Mouse (Mus musculus) heart, embryonic 15.5 days (tissue): ENCODE measurements at regions not wholly inside any gene's neighbourhood (a gene's known extent, or its start where the extent isn't known, plus 50 kb on each side); places are given as distances from the start of the nearest gene placed in this dataset.
A peak's percentile ranks its signal among the peaks of the same experiment; 100 is the strongest.

Source experiments
- ATAC-seq: fragments of 200-750 bp; cut with Nextera tagmentation; replicated peaks from 2 replicates; pipeline ENCODE4 v1.8.0; 2017; ENCODE audit warnings: low read depth, moderate TSS enrichment; ENCODE audit not compliant: insufficient number of reproducible peaks, insufficient read depth, low FRiP score
- H3K27ac ChIP-seq: fragments of 300-500 bp; sonication (generic); 2 replicates; pipeline ENCODE4 v1.5.1; 2015; ENCODE audit warnings: mild to moderate bottlenecking, inconsistent platforms
- H3K27me3 ChIP-seq: fragments of 300-500 bp; sonication (generic); 2 replicates; pipeline ENCODE4 v1.6.1; 2015; ENCODE audit warnings: inconsistent platforms
- H3K36me3 ChIP-seq: fragments of 300-500 bp; sonication (generic); 2 replicates; pipeline ENCODE4 v1.6.1; 2015; ENCODE audit warnings: mild to moderate bottlenecking, inconsistent platforms
- H3K4me1 ChIP-seq: fragments of 300-500 bp; sonication (generic); replicated peaks from 2 replicates; pipeline ENCODE4 v1.6.1; 2015; ENCODE audit warnings: inconsistent platforms
- H3K4me2 ChIP-seq: fragments of 300-500 bp; sonication (generic); 2 replicates; pipeline ENCODE4 v1.6.1; 2015; ENCODE audit warnings: inconsistent platforms, mild to moderate bottlenecking, moderate library complexity
- H3K4me3 ChIP-seq: fragments of 300-500 bp; sonication (generic); 2 replicates; pipeline ENCODE4 v1.5.1; 2015; ENCODE audit warnings: mild to moderate bottlenecking, inconsistent platforms
- H3K9ac ChIP-seq: fragments of 300-500 bp; sonication (generic); 2 replicates; pipeline ENCODE4 v1.6.1; 2015; ENCODE audit warnings: mild to moderate bottlenecking, inconsistent platforms
- H3K9me3 ChIP-seq: fragments of 300-500 bp; sonication (generic); replicated peaks from 2 replicates; pipeline ENCODE4 v1.6.1; 2016; ENCODE audit warnings: inconsistent platforms
- WGBS: fragments of 180-500 bp; shearing (Covaris S2); methylation state at CpG from one replicate; pipeline ENCODE4 v1.1.7; 2015; ENCODE audit warnings: mixed read lengths; 5-methylcytosine and 5-hydroxymethylcytosine counted together

GRCm38 (mm10) chr6:67102014-67102413 lies 64.8 kb upstream of the Gadd45a start:
- Histone ChIP-seq H3K36me3 (no peaks in the 10 kb centered on the region), H3K9ac (no peak overlapping the region), H3K4me3 (no peak overlapping the region), H3K4me2 (no peak overlapping the region), H3K9me3 (no peaks in the 10 kb centered on the region), H3K27ac (0 out of 2 replicates have a peak overlapping the region, but pooled peaks have one; percentile 22), H3K27me3 (no peaks in the 10 kb centered on the region), H3K4me1 (peaks cover 7% of the 10 kb centered on the region)
- WGBS, result 59% methylated on average over 4 of the region's 4 CpGs
- no peak; the same call in 1 of the 2 replicates for ATAC-seq

DNA sequence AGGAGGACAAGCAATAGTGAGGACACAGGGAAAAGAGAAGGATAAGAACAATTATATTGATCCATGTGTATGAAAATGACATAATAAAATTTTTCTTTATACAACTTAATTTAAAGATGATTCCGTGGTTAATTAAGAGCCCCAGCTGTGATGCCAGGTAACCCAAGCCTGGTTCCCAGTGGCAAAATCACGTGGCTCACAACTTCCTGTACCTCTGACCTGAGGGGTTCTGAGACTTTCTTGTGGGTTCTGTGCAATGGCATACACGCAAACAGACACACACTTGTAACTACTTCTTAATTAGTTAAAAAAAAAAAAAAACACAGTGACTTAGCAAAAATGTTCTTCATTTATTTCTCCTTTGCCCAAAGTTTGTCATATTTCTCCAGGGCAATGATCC lies 57.2 kb upstream of the Gadd45a start:
- 66% methylated on average over 3 of the region's 3 CpGs for WGBS
- H3K4me3 ChIP-seq, result no peak overlapping the region
- no peaks in the 10 kb centered on the region for H3K4me1 ChIP-seq
- H3K27me3 ChIP-seq, result no peaks in the 10 kb centered on the region
- H3K9ac ChIP-seq, result no peak overlapping the region
- no peaks in the 10 kb centered on the region for H3K36me3 ChIP-seq
- no peak for ATAC-seq
- no peak overlapping the region for H3K4me2 ChIP-seq
- no peaks in the 10 kb centered on the region for H3K9me3 ChIP-seq
- H3K27ac ChIP-seq, result no peak overlapping the region

DNA sequence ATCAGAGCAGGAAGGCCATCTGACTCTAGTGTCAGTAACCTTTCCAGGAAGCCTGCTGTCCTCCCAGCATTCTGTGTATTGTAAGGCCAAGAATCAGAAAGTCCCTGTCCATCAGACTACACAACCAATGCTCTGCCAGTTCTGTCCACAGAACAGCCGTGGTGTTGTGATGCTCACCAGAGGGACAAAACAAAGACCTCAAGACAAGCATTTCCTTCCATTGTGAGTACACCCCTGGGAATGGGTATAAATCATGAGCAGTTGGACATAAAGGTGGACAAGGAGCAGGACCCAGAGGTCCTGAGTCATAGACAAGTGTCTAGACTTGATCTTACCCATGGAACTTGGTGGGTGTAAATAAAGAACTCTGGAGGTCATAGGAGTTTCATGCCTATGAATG lies 55.9 kb upstream of the Gadd45a start:
- Histone ChIP-seq H3K27ac (no peak overlapping the region), H3K36me3 (no peaks in the 10 kb centered on the region), H3K4me3 (no peak overlapping the region), H3K9me3 (no peaks in the 10 kb centered on the region), H3K27me3 (no peaks in the 10 kb centered on the region), H3K4me1 (no peaks in the 10 kb centered on the region), H3K9ac (no peak overlapping the region), H3K4me2 (no peak overlapping the region)
- ATAC-seq, result no peak
- WGBS, result 58% methylated on average over 1 of the region's 1 CpGs

DNA sequence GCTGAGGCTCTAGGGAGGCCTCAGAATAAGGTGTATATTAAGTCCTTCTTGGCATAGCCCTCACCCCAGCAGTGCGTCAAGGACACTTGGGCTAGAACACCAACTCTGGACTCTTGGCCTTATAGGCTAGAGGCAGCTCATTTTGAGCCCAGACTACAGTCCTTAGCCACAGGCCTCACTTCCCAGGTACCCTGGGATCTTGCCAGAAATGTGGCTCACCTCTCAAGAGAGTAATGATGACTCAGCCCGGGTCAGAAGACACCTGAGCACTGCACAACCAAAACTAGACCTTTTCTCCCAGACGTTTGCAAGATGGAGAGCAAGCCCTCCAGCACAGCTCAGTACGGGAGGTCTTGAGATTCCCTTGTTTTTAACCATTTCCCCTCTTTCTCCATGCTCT lies 52.9 kb upstream of the Gadd45a start:
- Histone ChIP-seq H3K9me3 (no peaks in the 10 kb centered on the region), H3K27me3 (no peaks in the 10 kb centered on the region), H3K4me2 (no peak overlapping the region), H3K4me3 (no peak overlapping the region), H3K4me1 (no peaks in the 10 kb centered on the region), H3K9ac (no peak overlapping the region), H3K27ac (no peak overlapping the region), H3K36me3 (no peaks in the 10 kb centered on the region)
- no peak for ATAC-seq
- 71% methylated on average over 4 of the region's 4 CpGs for WGBS

DNA sequence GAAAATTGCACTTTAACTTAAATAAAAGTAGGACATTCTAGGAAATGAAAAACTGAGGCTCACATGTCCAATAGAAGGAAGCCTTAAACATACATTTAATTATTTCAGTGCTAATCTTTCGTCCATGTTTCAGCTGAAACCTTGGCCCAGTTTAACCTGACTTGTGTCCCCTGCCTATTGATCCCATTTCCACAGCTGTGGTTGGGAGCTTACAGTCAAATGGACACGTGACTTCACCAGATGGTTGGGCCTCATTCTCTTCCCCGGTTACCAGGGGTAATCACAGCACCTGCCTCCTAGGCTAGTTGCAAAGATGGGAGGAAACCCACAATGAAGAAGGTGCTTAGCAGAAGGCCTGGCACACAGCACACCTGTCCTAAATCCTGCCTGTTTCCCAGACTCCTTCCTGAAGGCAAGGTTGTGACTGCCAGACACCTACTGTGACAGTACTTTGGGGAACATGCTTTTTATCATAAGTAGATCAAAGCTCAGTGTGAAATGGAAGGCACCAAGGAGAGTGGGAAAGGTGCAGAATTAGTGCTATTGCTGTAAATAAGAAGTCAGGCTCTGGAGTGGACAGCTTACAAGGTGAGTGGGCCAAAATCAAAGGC lies 52.4 kb upstream of the Gadd45a start:
- H3K4me3 ChIP-seq, result no peak overlapping the region
- H3K9ac ChIP-seq, result no peak overlapping the region
- no peak overlapping the region for H3K27ac ChIP-seq
- ATAC-seq, result no peak
- H3K27me3 ChIP-seq, result no peaks in the 10 kb centered on the region
- WGBS, result 71% methylated on average over 3 of the region's 3 CpGs
- no peak overlapping the region for H3K4me2 ChIP-seq
- no peaks in the 10 kb centered on the region for H3K36me3 ChIP-seq
- H3K9me3 ChIP-seq, result no peaks in the 10 kb centered on the region
- no peaks in the 10 kb centered on the region for H3K4me1 ChIP-seq

GRCm38 (mm10) chr6:67088741-67089455 lies 51.6 kb upstream of the Gadd45a start:
- ATAC-seq, result no peak
- no peak overlapping the region for H3K27ac ChIP-seq
- 67% methylated on average over 21 of the region's 21 CpGs for WGBS
- no peak overlapping the region for H3K4me2 ChIP-seq
- H3K9me3 ChIP-seq, result no peaks in the 10 kb centered on the region
- no peak overlapping the region for H3K9ac ChIP-seq
- no peak overlapping the region for H3K4me3 ChIP-seq
- H3K27me3 ChIP-seq, result no peaks in the 10 kb centered on the region
- H3K36me3 ChIP-seq, result no peaks in the 10 kb centered on the region
- H3K4me1 ChIP-seq, result no peaks in the 10 kb centered on the region

GRCm38 (mm10) chr6:67087837-67088440 lies 50.7 kb upstream of the Gadd45a start:
- Histone ChIP-seq H3K9ac (no peak overlapping the region), H3K27me3 (no peaks in the 10 kb centered on the region), H3K4me2 (no peak overlapping the region), H3K4me1 (no peaks in the 10 kb centered on the region), H3K27ac (no peak overlapping the region), H3K36me3 (no peaks in the 10 kb centered on the region), H3K9me3 (no peaks in the 10 kb centered on the region), H3K4me3 (no peak overlapping the region)
- no peak for ATAC-seq
- WGBS, result 64% methylated on average over 5 of the region's 5 CpGs

DNA sequence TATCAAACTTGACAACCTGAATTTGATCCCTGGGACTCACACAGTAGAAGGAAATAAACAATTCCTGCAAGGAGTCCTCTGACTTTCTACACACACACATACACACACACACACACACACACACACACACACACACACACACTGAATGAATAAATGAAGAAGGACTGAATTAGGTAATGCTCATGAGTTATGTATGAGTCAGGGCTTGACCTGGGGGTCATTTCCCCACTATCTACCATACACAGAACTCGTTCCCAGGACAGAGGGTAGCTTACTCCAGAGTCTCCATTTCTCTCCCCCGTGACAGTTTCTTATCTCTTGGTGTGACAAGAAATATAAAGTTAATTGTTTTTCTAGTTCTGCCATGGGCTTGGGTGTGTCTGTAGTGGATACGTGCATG lies 50.1 kb upstream of the Gadd45a start:
- no peak overlapping the region for H3K4me2 ChIP-seq
- H3K9me3 ChIP-seq, result no peaks in the 10 kb centered on the region
- H3K4me1 ChIP-seq, result no peaks in the 10 kb centered on the region
- no peaks in the 10 kb centered on the region for H3K36me3 ChIP-seq
- no peaks in the 10 kb centered on the region for H3K27me3 ChIP-seq
- no peak overlapping the region for H3K27ac ChIP-seq
- no peak for ATAC-seq
- H3K9ac ChIP-seq, result no peak overlapping the region
- 38% methylated on average over 3 of the region's 3 CpGs for WGBS
- H3K4me3 ChIP-seq, result no peak overlapping the region
